Mouse (Mus musculus) cerebellum, postnatal 25 days (tissue): Measurements from ENCODE around the gene C1qbp.
A peak's percentile ranks its signal among the peaks of the same experiment; 100 is the strongest.

Experiments used
- DNase-seq, 2 experiments: peaks; one replicate each; pipeline ENCODE4 v3.0.0; 2021; ENCODE audit warnings: mixed read lengths in 2 of 2

The C1qbp gene

GRCm38 (mm10) chr11:70972586-70972985 is 10.2 kb downstream of the C1qbp start:
- no peak for DNase-seq

DNA sequence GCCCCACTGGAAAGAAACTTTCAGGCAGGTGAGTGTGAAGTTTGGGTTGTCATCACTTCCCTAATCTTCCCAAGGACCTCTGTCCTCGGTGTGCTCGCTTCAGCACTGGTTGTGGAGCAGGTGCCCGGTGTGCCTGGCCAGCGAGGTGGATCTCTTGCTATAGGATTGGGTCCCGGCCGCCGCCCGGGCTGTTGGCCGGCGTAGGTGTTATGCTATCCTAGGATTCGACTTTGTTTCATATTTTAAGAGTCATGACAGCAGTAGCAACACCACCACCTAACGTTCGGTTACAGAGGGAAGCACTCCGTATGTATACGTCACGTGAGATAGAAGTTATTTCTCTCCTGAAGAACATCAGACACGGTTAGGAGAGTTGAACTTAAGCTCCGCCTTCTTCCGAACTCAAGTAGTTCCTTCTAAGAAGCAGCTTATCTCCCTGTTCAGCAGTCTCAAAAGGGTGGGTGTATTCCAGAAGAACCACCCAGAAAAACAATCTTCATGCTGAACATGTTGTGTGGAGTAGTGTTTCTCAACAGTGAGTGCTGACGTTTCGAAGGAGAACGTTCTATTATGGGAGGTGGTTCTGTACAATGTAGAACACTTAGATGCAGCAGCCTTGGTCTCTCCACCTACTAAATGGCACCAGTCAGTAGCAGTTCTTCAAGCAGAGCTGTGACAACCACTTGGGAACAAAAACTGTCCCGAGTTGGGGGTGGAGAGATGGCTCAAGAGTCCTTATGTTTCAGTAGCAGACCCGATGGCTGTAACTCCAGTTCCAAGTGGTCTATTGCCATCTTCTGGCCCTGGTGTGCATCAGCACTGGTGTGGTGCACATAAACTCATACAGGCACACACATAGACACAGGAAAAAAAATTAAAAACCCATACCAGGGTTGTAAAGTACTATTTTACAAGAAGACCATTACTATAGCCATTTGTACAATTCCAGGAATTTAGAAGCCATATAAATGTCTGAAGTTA is 12.0 kb downstream of the C1qbp start:
- DNase-seq: no peak

GRCm38 (mm10) chr11:70969821-70970559 is 12.8 kb downstream of the C1qbp start, which contains the start of the genes Nup88 and Rpain:
TSS of gene Nup88 (minus strand) at chr11:70969973.
TSS of gene Rpain (plus strand) at chr11:70970213.
- DNase-seq: peak; percentile 93 to 94

DNA sequence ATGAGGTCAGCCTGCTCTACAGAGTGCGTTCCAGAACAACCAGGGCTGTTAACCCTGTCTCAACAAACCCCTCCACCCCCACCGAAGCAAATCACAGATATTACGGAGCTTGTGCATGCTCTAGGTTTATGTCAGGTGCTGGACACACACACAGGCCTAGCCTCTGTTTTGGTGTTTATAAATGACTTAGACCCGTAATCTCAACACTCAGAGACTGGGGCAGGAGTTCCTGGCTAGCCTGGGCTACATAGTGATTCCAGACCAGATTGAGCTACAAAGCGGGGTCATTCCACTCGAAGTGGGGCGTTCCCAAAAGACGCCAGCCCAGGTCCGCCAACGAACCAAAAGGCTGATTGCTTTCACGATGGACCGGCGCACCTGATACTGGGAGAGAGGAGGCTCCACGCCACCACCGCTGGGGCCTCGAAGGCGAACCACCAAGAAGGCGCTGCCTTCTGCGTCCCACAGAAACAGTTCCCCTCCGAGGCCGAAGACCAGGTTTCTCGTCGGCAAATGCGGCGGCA is 13.5 kb downstream of the C1qbp start:
- no peak for DNase-seq

DNA sequence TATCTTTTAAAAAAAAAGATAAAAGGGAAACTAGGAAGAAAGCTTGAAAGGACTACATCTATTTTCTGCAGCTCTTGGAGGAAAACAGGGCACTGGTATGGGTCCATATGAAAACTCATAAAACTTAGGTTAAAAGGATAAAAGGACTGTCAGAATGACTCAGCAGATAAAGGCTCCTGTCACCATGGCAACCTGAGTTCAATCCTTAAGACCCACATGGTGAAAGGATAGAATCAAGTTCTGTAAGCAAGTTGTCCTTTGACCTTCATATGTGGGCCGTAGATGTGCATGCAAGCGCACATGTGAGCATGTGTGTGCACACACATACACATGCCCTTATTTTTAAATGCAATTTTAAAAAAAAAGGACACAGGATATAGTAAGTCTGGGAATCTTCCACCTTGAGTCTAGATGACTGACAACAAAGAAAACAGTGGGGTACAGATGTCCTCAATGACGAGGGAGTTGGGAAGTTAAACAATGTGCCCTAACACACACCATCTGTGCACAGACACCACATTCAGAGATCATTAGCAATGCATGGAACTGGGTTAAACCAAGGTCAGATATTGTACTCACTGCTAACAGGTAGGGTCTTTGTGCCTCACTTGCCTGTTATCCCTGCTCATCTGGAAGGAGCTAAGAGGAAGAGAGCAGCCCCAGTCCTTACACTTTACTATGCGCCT is 18.5 kb downstream of the C1qbp start:
- no peak for DNase-seq

GRCm38 (mm10) chr11:70960786-70961554 is 21.9 kb downstream of the C1qbp start:
- no peak for DNase-seq

- no peak for DNase-seq
Measured at GRCm38 (mm10) chr11:70954711-70955110, 28.1 kb downstream of the C1qbp start.

DNA sequence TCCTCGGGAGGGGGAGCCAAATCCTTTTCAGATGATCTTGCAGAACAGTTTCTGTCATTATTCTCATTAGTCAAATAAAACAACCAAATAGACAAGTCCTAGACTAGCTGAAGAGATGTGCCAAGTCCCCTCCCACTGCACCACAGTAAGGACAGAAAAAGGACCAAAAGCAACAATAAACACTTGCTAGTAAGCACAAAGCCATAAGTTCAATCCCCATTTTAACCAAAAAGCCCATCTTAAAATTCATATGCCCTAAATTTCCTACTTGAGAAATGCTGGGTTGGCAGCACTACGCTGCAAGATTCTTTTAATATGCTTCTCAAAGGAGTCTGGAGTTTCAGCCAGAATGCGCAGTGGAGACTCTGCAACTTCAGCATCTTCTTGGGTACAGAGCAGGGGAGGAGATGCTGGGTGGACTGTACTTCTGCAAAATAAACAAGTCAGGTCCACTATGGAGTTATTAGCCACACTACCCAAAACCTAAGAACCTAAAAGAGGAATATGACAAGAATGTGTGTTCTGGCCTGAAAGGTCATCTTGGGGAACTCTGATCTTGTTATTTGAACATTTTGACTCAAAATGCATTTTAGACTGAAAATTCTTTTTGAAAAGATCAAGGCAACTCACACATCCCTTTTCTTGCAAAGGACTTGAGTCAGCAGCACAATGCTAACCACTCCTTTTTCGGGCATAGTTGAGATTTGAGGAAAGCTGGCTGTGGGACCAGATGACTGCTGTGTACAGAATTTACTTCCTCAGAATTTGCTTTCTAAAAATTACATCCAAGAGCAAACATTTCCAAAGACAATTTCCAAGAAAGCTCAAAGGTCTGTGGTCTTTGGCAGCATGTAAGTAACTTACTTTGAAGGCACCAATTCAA is 37.6 kb downstream of the C1qbp start:
- no peak for DNase-seq

GRCm38 (mm10) chr11:70943651-70944050 is 39.2 kb downstream of the C1qbp start:
- peak in 1 of 2 experiments; percentile 51 for DNase-seq

- DNase-seq: no peak
Measured at GRCm38 (mm10) chr11:70942596-70942995, 40.2 kb downstream of the C1qbp start.

GRCm38 (mm10) chr11:70935316-70935715 is 47.5 kb downstream of the C1qbp start:
- peak in 1 of 2 experiments; percentile 14 for DNase-seq

- DNase-seq: no peak
Measured at GRCm38 (mm10) chr11:70931461-70931860, 51.4 kb downstream of the C1qbp start.
